Mouse (Mus musculus) liver, postnatal 0 days (tissue): ENCODE measurements at regions not wholly inside any gene's neighbourhood (a gene's known extent, or its start where the extent isn't known, plus 50 kb on each side); places are given as distances from the start of the nearest gene placed in this dataset.
A peak's percentile ranks its signal among the peaks of the same experiment; 100 is the strongest.

Experiments used
- ATAC-seq: fragments of 200-750 bp; cut with Nextera tagmentation; 2 replicates; pipeline ENCODE4 v1.8.0; 2017; ENCODE audit warnings: mild to moderate bottlenecking, moderate library complexity
- DNase-seq: peaks from one replicate; pipeline ENCODE4 v3.0.0-alpha.2; 2016
- H3K27ac ChIP-seq: fragments of 300-500 bp; sonication (generic); 2 replicates; pipeline ENCODE4 v1.5.1; 2014; ENCODE audit warnings: antibody characterized with exemption, moderate library complexity, mild to moderate bottlenecking, low read depth
- H3K27me3 ChIP-seq: fragments of 300-500 bp; sonication (generic); 2 replicates; pipeline ENCODE4 v1.6.1; 2014; ENCODE audit warnings: low read length, control low read depth, mixed read lengths; ENCODE audit not compliant: insufficient read depth
- H3K36me3 ChIP-seq: fragments of 300-500 bp; sonication (generic); replicated peaks from 2 replicates; pipeline ENCODE4 v1.6.1; 2014; ENCODE audit warnings: mild to moderate bottlenecking, control low read depth, low read length, moderate library complexity, mixed read lengths; ENCODE audit not compliant: insufficient read depth
- H3K4me1 ChIP-seq: fragments of 300-500 bp; sonication (generic); 2 replicates; pipeline ENCODE4 v1.6.1; 2014; ENCODE audit warnings: antibody characterized with exemption, mild to moderate bottlenecking, control low read depth; ENCODE audit not compliant: insufficient read depth
- H3K4me2 ChIP-seq: fragments of 300-500 bp; sonication (generic); 2 replicates; pipeline ENCODE4 v1.6.1; 2014; ENCODE audit warnings: low read depth, mild to moderate bottlenecking, low read length, moderate library complexity, mixed read lengths
- H3K4me3 ChIP-seq: fragments of 300-500 bp; sonication (generic); 2 replicates; pipeline ENCODE4 v1.5.1; 2014; ENCODE audit warnings: low read depth, low read length
- H3K9ac ChIP-seq: fragments of 300-500 bp; sonication (generic); replicated peaks from 2 replicates; pipeline ENCODE4 v1.6.1; 2014; ENCODE audit warnings: mild to moderate bottlenecking, moderate library complexity
- H3K9me3 ChIP-seq: fragments of 300-500 bp; sonication (generic); 2 replicates; pipeline ENCODE4 v1.6.1; 2016; ENCODE audit warnings: mild to moderate bottlenecking, control low read depth, low read length, mixed read lengths
- CTCF ChIP-seq: sonication (generic); IDR thresholded peaks from 2 replicates; pipeline ENCODE4 v1.5.1; 2016; ENCODE audit warnings: antibody characterized with exemption, low read depth
- EP300 ChIP-seq: IDR thresholded peaks from 2 replicates; pipeline ENCODE4 v1.6.1; 2016; ENCODE audit warnings: antibody characterized with exemption, low read depth, mild to moderate bottlenecking
- WGBS: fragments of 180-500 bp; shearing (Covaris S2); extraction: QIAGEN DNeasy Blood & Tissue Kit; methylation state at CpG from one replicate; pipeline ENCODE4 v1.1.7; 2014; ENCODE audit not compliant: insufficient replicate concordance; 5-methylcytosine and 5-hydroxymethylcytosine counted together

DNA sequence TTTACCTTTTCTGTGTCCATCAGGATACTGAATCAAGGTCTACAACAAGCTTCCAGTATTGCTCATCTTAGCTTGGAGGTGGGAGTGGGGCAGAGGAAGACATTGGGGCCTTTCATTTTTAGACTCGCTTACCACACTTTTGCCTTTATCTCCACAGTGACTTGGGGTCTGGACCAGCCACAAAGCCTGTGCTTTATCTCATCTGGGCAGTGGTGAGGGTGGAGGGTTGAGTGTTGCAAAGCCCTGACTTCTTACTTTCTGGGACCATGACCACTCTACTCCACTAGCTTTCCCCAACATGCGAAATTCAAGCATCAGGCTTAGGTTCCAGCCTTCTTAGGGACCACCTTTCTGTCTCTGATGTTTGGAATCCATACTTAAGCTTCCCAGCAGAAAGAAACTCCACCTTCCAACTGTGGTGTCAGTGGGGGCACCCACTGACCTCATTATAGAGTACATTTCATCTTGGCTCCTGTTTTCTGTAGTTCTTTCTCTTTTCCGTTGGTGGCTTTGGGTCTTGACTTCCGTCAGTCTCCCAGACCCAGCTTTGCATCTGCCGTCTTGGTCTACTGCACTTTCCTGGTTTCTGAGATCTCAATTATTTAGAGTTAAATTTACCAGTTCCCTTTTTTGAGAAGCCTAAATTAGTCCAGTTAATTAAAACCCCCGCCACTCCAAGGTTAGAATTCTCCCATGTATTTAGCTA, 80.5 kb downstream of the Gm815 start:
- WGBS, result 54% methylated on average over 6 of the region's 6 CpGs
- H3K4me1 ChIP-seq, result no peaks in the 10 kb centered on the region
- ATAC-seq (no peak), DNase-seq (no peak)
- H3K9me3 ChIP-seq, result no peaks in the 10 kb centered on the region
- no peaks in the 10 kb centered on the region for H3K36me3 ChIP-seq
- H3K4me2 ChIP-seq, result no peak overlapping the region
- no peak overlapping the region for H3K4me3 ChIP-seq
- TF ChIP-seq CTCF, result no peak
- no peak for TF ChIP-seq EP300
- H3K27me3 ChIP-seq, result no peaks in the 10 kb centered on the region
- H3K9ac ChIP-seq, result no peak overlapping the region
- no peak overlapping the region for H3K27ac ChIP-seq

DNA sequence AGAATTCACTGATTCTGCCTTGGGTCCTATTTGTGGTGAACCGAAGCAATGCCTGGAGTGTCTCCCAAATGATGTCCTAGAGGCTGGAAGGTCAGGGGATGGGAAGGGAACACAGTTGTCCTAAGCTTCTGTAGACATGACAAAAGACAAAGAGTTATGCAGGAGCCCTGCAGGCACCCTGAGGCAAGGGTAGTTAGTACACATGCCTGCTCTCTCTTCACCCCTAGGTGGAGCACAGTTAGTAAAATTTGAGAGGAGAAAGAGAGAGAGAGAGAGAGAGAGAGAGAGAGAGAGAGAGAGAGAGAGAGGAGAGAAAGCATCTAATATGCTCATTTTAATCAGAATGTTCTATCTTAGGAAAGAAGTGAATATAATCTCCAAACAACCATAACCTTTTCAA, 87.4 kb downstream of the Gm815 start:
- Histone ChIP-seq H3K27me3 (no peaks in the 10 kb centered on the region), H3K4me1 (no peaks in the 10 kb centered on the region), H3K27ac (no peak overlapping the region), H3K9ac (no peak overlapping the region), H3K4me3 (no peak overlapping the region), H3K4me2 (no peak overlapping the region), H3K36me3 (no peaks in the 10 kb centered on the region), H3K9me3 (no peaks in the 10 kb centered on the region)
- ATAC-seq, result no peak
- WGBS, result 81% methylated on average over 1 of the region's 1 CpGs
- TF ChIP-seq EP300, result no peak
- no peak for TF ChIP-seq CTCF
- DNase-seq, result no peak

DNA sequence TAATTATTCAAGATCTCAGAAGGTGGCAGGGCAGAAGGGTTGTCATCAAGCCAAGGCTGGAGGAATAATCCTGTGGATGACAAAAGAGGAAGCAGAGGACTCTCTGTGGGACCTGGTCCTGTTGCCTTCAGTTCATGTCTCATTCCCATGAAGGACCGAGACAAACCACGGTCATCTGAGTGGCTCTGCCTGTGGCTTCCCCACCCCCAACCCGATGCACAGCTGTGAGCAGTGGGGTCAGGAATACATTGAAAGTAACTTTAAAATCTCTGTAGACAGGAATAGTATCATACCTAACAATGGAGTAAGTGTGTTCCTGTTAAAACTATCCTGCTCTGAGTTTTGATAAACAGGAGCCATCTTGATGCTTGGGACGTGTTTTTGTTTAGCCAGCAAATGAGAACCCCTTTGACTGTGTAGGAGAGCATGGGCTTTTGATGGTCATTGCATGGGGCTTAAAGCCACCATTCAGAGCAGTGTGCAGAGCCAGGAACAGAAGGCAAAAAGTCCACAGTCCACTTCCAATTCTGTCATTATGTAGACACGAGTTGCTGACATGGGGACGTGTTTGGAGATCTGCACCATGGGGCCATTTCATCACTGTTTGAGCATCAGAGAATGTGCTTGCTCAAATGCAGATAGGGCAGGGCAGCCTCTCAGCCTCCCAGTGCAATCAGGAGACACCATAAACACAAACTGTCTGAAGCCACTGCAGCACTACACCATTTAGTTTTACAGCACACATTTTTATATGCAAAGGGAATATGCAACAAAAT, 88.3 kb downstream of the Gm815 start:
- DNase-seq (no peak), ATAC-seq (peak; percentile 73)
- Histone ChIP-seq H3K36me3 (no peaks in the 10 kb centered on the region), H3K4me1 (no peaks in the 10 kb centered on the region), H3K27ac (no peak overlapping the region), H3K9me3 (no peaks in the 10 kb centered on the region), H3K4me2 (no peak overlapping the region), H3K9ac (no peak overlapping the region), H3K4me3 (no peak overlapping the region), H3K27me3 (no peaks in the 10 kb centered on the region)
- TF ChIP-seq EP300, result no peak
- no peak for TF ChIP-seq CTCF
- WGBS, result 62% methylated on average over 6 of the region's 6 CpGs

DNA sequence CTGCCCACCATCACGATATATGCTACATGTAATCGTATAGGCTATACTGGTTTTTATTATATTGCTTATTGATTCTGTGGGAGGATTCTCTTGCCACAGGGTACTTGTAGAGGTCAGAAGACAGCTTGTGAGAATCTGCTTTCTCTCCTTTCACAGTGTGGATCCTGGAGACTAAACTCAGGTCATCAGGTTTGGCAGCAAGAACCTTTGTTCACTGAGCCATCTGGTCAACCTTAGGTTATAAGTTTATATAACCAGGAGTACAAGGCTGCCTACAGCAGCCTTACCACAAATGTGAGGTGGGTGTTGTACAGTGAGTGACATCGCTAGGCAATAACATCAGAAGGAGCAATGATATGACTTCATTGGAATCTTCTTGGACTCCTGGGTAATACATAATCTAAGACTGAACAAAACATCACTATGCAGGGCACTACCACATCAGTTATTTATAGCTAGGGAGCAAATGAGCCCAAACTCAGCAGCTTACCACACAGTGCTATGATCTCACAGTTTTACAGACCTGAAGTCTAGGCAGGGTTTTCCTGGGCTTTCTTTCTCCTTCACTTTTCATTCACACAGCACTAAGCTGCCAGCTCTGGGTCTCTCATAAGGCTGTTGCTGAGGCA, 89.0 kb downstream of the Gm815 start:
- no peaks in the 10 kb centered on the region for H3K27me3 ChIP-seq
- H3K4me1 ChIP-seq, result no peaks in the 10 kb centered on the region
- H3K9me3 ChIP-seq, result no peaks in the 10 kb centered on the region
- TF ChIP-seq EP300, result no peak
- no peak for TF ChIP-seq CTCF
- H3K27ac ChIP-seq, result no peak overlapping the region
- H3K36me3 ChIP-seq, result no peaks in the 10 kb centered on the region
- no peak overlapping the region for H3K9ac ChIP-seq
- WGBS, result 88% methylated on average over 3 of the region's 3 CpGs
- ATAC-seq (no peak), DNase-seq (no peak)
- H3K4me2 ChIP-seq, result no peak overlapping the region
- H3K4me3 ChIP-seq, result no peak overlapping the region

DNA sequence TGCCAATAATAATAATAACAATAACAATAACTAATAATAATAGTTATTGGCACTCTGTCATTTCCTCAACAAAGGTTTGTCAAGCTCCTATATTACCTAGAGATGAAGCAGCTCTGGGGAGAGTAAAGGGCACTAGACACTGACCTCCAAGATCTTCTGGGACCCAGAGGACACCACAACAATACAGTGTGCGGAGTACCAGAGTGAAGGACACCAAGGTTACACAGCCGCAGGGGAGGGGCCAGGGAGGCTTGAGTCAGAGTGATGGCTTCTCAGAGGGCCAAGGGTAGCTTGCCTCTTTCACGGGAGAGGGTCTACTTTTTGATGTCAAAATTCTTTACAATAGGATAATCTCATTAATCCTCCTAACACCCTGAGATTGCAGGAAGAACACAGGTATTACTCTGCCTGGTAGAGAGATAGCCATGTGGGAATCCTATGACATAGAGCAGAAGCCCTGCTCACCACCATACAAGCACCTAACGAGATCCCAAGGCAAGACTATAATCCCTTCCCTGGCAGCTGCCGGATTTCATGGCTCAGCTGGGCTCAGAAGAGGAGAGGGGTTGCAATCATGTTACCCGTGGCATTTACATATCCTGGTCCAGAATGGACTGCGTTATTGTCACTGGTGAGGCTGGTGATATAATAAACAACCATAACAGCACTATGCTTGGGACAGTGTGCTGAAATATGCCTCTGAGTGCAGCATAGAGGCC, 91.1 kb downstream of the Gm815 start:
- DNase-seq, result no peak
- no peaks in the 10 kb centered on the region for H3K27me3 ChIP-seq
- no peak for ATAC-seq
- no peak overlapping the region for H3K4me2 ChIP-seq
- no peak overlapping the region for H3K27ac ChIP-seq
- H3K9me3 ChIP-seq, result no peaks in the 10 kb centered on the region
- no peak overlapping the region for H3K9ac ChIP-seq
- 72% methylated on average over 7 of the region's 7 CpGs for WGBS
- no peak for TF ChIP-seq CTCF
- H3K4me3 ChIP-seq, result no peak overlapping the region
- H3K36me3 ChIP-seq, result no peaks in the 10 kb centered on the region
- H3K4me1 ChIP-seq, result no peaks in the 10 kb centered on the region
